Mouse (Mus musculus): ENCODE results near the gene Pomc.

DNA sequence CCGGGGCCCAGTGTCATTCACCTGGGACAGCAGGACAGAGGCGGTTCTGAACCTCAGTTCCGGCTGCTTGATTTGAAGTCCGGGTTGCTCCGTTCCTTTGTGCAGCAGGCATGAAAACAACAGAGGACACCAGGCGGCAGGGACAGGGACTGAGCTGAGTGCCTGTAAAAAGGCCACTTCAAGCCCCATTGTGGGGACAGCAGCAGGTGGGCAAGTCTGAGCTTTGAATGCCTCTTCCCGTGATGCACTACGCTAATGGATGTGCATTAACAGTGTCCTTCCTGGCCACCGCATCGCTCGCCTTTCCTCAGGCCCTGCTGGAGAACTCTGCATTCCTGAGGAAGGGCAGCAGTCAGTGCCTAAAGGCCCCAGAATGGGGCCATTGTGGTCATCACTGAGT is 12.7 kb upstream of the Pomc start:
- TF ChIP-seq CTCF (IDR thresholded peaks at IDR 0.05; ENCODE audit: insufficient read depth, low read length) (no peak), POLR2A (IDR thresholded peaks at IDR 0.05; ENCODE audit: borderline replicate concordance, extremely low read depth, low read depth, low read length) (no peak)

All from lung, adult 2 months (tissue).